Mouse (Mus musculus) frontal cortex, postnatal 10 days (tissue): ENCODE results near the gene Krt23.

Experiments used
- DNase-seq, 2 experiments: peaks; one replicate each; pipeline ENCODE4 v3.0.0; 2022; ENCODE audit warnings: low spot score in 2 of 2, mixed read lengths in 1 of 2

Krt23 gene

DNA sequence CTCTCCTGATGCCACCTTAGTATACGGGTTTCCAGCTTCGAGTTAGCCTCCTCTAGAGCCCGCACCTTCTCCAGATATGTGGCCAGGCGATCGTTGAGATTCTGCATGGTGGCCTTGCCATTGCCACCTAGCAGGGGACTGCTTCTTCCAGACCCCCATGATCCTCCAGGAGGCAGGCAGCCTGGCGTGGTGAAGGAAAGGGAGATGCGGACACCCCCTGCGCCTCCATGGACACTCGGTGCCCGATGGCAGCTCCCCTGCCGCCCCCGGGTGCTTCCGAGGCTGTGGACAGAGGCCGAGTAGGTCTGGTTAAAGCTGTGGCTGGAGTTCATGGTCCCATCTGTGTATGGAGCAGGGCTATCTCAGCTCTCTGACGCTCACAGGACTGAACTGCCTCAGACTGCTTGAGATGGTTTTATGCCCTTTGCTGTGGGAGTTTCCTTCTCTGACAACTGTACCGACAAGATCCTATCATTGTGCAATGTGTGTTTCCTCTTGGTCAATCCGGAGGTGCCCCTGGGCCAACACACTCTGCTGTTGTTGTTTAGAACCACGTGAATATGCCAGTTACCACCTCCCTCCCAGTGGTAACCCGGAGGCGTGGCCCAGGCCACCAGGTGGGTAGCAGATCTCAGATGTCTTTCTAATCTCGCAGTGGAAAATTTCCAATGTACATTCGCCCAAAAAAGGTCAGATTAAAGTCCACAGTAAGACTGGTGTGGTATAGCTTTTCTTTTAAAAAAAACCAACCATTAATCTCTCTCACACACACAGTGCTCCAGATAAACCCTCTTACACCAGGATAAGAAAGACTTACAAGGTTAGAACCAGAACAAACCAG is at the start of gene Krt23:
TSS of gene Krt23 (minus strand) at position 405 of the 841 bp plus-strand sequence.
- no peak for DNase-seq

DNA sequence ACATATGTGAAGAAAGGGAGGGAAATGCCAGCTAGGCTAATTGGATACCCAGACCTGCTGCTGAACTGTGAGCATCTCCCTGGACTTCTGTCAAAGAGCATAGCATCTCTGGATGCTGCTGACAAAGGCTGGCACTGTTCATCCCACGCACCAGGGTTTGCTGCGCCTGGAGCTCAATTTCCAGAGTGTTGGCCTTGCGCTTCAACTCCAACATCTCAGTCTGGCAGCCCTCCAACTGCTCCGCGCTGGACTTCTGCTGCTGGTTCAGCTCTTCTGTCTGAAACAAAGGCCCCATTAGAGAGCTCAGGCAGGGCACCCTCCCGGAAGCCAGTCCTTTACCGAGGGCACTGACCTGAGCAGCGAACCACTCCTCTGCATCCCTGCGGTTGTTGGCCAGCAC is 46.8 kb upstream of the Krt23 start:
- DNase-seq: peak in 1 of 2 experiments; percentile 22

DNA sequence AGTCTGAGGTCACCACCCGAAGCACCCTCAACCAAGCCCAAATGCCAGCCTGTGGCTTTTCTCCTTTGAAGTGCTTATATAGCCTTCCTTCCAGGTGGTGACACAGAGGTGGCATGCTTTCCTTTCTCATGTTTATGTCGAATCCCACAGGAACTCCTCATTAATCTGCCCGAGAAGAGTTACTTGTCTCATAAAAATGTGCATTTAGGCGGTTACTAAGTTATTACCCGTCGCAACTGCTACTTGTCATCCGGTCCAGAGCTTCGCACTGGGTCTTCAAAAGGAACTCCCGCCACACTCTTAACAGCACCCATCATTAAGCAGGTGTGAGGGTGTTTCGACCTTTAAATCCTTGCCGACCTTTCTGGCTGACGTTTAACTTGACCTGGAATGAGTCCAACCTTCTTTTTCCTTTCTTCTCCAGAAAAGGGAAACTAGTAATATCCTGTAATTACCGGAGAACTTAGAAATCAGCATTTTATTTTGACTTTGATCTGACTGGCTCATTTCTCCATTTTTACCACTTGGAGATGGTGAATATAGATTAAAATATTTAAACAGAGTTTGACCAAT is 28.4 kb upstream of the Krt23 start, which contains the start of gene Krt39:
TSS of gene Krt39 (minus strand) at position 51 of the 573 bp plus-strand sequence.
- DNase-seq: no peak

DNA sequence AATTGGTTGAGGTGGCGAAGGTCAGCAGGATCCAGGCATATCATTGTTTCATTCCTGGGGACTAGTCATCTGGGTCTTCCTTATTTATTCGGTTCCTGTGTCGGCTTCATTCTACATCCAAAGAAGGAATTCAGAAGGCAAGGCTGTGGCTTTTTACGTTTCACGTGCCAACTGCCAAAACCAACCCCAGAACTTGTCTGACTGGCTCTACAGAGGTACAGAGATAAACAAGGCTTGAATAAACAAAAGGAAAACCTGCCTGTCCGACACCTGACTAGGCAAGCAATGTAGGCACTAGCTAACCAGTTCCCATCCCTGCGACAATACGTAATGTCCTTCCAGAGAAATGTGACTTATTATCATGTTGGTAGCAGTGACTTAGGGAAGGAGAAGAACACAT is 21.2 kb upstream of the Krt23 start:
- DNase-seq: no peak

DNA sequence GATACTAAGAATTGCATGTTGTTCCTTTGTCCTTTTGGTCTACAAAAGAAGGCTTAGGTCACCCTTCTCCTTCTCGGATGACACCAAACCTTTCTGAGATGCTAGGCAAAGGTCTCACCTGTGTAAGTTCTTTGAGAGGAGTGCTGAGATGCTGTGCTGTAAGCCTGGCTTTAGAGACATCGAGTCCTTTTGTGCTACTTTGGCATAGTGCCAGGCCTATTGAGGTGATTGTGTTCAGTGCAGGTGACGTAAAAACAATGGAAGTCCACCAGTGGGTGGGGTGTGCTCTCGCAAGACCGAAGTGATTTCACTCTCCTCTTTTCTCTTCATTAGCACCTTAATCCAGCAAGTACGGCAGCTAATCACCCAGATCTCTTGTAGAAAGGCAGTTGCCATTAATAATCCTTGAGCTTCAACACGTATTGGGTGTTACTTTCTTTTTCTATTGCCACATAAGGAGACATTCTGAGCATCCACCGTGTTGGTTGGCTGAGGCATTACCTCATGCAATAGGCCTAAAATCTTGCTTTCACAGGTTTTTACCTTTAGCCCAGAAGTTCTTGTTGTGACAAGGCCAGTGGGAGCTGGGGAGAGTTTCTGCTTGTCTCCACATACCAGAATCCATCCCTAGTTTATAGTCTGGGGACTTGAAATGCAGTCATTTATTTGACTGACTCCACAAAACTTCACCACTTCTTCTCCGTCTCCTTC is 7.3 kb upstream of the Krt23 start:
- no peak for DNase-seq

DNA sequence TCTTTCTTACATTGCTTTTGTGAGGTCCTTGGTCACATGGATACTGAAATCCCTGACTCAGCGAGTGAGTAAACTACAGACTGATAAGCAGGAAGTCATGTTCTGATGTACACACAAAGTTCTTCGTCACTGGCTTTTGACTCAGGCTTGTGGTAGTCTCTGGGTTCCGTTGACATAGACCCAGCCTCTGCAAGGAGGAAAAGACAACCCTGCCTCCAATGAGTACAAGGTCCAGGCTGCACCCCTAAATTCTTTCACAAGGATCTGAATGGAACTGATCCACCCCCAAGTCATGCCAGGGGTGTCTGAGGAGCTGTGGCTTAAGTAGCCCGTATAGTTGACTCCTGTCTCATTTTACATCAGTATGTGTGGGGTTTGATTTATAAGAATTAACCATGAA is 3.5 kb upstream of the Krt23 start:
- DNase-seq: no peak

DNA sequence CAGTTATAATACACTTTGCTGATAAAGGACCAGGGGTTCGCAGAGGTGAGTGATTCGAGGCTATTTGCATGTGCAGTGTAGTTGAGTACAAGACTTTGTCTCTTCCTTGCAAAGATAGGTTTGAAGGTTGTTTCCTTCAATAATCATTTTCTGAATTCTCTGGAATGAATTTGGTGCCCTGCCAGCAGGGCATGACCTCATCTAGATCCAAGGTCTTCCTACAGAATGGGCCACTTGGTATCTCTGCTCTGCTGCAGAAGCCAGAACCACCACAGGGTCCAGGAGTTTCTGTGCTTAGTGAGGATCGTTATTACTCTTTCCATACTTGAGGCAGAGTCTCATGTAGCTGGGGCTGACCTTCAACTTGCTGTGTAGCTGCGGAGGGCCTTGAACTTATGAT is 1.8 kb upstream of the Krt23 start:
- DNase-seq: no peak

DNA sequence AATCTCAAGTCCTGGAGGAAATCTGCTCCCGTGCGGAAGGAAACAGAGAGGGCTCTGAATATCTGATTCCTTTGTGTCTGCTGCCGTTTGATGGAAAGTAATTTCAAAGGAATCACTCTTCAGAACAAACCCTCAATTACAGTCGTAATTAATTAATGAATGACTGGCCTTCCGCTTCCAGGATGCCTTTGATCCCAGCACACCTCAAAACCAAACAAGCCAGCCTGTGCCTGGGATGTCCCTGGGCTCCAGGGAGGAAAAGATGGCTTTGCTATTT is 575 bp upstream of the Krt23 start:
- no peak for DNase-seq

DNA sequence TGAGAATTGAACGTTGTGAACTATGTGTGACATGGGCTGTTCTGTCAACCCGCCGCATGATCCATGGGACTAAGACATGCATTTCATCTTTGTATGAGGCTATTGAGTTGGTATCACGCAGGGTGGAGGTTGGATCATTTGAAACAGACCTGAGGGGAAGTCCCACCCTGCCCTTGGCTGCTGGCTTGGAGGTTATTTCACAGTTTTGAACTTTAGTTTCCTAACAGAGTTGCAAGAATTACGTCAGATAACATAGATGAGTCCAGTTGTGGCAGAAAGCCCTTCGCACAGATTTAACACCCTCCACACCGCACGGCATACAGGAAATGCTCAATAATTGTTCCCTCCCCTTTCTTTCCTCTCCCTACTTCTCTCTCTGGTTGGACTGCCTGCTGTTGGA is 1.9 kb downstream of the Krt23 start:
- no peak for DNase-seq

DNA sequence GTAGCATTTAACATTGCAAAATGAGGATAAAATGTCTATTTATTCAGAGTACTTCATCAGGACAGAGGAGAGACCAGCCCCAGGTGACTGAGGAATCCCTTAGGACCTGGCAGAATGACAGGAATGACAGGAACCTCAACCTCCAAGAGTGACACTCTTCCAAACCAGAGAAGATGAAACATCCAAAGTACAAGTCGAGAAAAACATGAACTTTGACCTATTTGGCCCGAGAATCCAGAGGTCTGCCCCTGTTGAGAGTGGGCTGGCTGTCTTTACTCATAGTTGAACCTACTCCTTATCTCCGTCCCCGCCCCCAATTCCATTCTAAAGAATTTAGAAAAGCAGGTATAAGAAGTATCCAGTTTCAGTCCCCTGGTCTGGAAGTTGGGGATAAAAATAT is 2.3 kb downstream of the Krt23 start:
- no peak for DNase-seq

DNA sequence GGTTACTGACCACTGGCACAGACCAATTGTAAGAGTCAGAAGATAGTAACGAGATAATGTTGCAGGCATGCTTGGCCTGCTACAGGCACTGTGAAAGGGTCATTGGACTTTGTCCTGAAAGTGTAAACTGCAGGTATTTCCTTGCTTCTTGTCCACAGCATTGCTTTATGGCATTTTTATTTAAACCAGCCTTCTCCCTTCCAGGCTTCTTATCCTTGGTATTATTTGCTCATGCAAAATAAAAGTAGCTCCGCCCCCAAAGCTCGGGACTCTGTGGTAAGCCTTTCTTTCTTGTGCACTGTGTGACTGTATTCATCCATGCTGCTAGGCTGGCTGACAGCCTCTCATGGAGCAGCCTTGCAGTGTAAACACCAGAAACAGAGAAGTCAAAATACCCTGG is 3.7 kb downstream of the Krt23 start:
- DNase-seq: no peak

DNA sequence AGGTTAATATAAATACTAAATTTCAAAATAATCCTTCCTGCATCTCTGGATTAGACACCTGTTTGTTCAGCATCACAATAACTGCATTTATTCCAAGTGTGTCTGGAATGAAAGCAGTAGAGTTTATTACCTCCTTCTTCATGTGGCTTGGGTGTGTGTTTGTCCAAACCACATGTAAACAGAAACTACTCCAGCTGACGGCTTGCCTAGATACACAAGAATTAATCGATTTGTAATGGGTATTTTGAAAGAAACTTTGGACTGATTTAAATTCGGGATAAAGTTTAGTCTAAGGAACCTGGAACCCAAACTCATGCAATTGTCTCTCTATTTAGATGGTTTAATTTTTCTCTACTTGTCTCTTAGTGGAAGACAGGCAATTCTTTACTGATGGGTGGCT is 18.0 kb downstream of the Krt23 start:
- DNase-seq: no peak

DNA sequence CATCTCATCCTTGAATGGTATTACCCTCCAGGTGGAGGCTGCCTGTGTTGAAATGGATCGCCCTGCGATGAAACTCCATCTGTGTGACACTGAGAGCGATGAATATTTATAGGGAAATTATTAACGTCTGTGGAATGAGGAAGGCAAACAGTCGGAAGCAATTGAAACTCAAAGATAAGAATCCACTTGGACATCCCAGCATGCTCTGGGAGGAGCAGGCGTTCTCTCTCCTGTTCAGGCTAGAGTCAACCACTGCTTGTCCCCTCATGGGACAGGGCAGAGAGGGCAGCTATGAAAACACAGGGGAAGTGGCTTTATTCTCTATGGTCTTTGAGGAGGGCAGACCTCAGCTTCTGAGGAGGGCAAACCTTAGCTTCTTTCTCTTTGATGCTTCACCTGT is 19.5 kb downstream of the Krt23 start:
- DNase-seq: no peak

DNA sequence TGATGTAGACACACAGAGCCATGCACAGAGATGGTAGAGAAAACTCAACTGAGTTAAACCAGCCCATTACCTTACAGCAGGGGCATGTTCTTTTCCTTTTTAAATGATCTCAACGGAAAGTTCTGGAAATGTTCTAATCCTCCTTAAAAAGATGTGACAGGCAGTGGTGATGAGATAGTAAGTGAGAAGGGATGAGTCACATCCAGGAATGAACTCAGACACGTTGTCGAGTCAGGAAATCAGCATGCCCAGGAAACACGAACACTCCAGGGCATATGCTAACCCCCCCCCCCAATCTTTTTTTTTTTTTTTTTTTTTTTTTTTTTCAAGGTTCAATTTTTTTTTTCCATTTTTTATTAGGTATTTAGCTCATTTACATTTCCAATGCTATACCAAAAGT is 20.5 kb downstream of the Krt23 start:
- DNase-seq: no peak

DNA sequence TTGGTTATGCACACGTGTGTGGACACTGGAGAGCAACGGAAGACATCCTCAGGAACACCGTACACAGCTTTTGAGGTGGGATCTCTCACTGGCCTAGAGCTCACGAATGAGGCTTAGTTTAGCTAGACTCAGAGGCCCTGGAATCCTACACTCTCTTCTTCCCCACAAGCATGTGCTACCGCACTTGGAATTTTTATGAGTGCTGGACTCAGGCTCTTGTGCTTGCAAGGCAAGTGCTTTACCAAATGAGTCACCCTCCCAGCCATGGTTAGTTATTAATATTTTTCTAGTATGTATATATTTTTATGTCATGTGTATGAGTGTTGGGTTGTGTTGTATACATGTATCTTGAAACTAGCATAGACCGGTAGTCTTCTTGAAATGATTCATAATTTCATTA is 21.0 kb downstream of the Krt23 start:
- no peak for DNase-seq

DNA sequence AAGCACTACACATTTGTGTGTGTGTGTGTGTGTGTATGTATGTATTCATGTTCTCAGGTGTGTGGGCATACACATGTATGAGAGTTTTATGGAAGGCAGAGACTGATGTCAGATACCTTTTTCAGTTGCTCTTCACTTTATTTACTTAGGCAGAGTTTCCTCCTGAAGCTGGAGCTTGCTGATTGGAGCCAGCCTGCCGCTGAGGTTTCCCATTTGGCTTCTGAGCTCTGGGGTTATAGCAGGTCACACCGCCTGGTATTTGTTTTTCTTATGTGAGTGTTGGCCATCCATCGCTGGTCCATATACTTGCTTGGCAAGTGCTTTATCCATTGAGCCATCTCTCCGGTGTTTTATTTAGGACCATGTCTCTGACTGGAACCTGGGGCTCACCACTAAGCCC is 23.7 kb downstream of the Krt23 start:
- no peak for DNase-seq

DNA sequence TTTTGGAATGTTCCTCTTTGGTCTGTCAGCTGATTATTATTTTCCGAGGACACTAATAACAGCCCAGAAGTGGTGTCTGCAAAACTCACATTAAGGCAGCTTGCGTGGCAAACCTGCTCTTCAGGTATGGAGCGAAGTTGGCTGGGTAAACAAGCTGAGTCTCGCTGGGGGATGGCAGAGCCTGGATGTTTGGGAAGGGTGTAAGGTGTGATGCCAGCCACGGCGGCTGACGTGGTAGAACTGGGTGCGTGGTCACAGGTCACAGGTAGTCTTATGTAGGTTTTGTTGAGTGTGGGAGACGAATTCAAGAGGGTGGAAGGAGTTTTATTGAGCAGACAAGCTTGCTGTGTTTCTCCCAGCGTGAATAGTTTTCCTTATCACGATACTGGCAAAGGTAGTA is 24.4 kb downstream of the Krt23 start:
- DNase-seq: no peak

DNA sequence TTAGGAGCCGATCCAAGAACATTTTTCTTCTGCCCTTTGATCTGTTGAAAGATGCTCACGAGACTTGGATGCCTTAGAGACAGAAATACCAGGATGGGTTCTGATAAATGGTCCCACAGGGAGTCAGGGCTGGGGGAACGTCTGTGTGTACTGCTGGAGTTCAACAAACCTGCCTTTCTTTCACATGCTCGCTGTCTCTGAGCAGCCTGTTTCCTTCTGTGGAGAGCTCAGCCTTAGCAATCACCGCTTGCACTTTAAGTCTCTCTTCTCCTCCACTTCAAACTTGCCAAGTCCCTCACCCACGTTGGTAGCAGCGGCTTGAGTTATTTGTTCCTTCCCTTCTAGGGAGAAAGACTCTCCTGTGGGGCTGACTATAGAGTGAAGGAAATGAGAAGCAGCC is 26.6 kb downstream of the Krt23 start:
- DNase-seq: no peak

DNA sequence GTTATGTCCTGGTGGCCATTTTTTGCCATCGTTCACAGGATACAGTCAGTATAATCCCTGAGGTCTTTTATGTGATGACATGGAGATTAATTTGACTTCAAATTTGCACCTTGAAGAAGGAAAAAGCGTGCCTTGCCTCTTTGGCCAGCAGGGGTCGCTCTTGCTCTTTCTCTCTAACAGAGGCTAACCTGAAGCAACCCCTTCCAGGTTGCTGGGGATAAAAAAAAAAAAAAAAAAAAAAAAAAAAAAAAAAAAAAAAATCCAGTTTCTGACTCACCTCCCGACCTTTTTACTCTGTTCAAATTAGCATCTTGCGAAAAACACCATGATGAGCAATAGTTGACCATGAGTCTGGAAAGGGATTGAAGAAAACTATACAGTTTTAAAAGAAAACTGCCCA is 28.1 kb downstream of the Krt23 start:
- DNase-seq: peak; percentile 55 to 78

DNA sequence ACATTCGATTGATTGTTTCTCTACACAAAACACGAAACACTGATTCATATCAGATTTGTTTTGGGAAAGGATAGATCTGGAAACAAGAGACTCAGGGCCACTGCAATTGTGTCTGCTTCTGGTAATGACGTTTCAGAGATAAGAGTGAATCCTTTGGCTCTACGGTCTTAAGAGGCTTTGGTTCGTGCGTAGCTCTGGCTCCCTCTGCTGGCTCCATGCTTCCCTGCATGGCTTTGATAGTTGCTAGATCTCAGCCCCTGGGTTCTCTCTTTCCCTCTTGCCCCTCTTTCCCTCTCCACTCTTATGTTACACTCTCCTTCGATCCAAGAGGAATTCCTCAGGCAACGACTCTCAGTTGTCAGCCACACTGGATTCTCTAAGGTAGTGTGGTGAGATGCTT is 29.8 kb downstream of the Krt23 start:
- DNase-seq: peak in 1 of 2 experiments; percentile 65

DNA sequence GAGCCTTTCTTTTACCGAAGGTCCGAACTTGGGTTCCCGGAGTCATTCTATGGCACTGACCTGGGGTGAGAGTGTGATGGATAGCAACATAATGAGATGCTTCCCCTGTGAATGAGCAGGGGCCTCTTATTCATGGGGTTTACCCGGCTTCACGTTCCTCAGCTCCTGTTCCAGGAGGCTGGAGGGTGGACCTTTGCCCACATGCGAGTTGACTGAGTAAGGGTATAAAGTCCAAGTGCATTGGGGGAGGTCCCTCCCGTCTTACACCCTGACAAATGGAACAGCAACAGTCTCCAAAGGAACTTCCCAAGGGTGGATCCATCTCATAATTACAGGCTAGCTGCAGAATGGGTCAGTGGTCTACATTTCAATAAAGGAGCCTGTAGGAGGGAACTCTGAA is 31.2 kb downstream of the Krt23 start:
- DNase-seq: no peak

DNA sequence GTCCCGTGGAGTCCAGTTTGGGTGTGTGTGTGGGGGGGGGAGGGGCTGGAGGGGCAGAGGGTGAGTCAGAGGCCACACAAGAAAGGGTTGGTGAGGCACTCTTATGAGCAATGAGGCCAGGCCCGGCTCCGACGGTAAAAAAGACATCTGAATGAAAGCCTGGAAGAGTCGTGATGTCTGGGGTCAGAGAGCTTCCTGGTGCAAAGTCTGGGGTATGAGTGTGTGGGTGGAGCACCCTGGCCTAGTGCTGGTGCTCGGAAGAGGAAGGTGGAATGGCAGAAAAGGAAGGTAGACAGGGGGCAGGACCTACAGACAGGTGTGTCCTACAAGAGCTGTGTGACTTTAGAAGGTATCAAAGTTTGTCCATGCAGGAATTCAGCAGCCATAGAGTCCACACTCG is 34.0 kb downstream of the Krt23 start:
- no peak for DNase-seq

DNA sequence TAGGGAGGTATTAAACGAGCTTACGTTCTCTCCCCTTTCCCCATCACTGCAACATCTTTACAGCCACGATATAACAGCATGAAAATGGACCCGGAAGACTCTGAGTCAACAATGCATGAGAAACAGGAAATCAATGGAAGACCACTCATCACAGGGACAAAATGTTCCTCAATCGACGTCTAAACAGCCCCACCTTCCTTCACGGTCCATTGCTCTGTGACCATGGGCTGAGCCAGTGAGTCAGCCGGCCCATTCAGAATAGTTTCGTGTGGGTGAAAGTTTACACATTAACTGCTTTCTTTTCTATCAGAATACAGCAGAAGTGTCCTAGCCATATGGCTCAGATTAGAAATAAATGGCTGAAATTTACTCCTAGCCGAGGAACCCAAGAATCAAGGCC is 38.2 kb downstream of the Krt23 start:
- no peak for DNase-seq
